Mouse (Mus musculus) embryonic facial prominence, embryonic 13.5 days (tissue): ENCODE data around the gene Focad. TPM values are rescaled to one million over a fixed set of nuclear protein-coding genes. Genes with fewer than 3 reads are reported as not detected.
A peak's percentile ranks its signal among the peaks of the same experiment; 100 is the strongest.

Experiments
- ATAC-seq: fragments of 200-750 bp; cut with Nextera tagmentation; 2 replicates; pipeline ENCODE4 v1.8.0; 2017; ENCODE audit warnings: low read depth; ENCODE audit not compliant: insufficient number of reproducible peaks, insufficient read depth, low FRiP score, low TSS enrichment
- H3K27ac ChIP-seq: fragments of 300-500 bp; sonication (generic); 2 replicates; pipeline ENCODE4 v1.5.1; 2015; ENCODE audit warnings: moderate library complexity, mild to moderate bottlenecking, inconsistent platforms
- H3K27me3 ChIP-seq: fragments of 300-500 bp; sonication (generic); 2 replicates; pipeline ENCODE4 v1.6.1; 2015; ENCODE audit warnings: mild to moderate bottlenecking, inconsistent platforms
- H3K36me3 ChIP-seq: fragments of 300-500 bp; sonication (generic); 2 replicates; pipeline ENCODE4 v1.6.1; 2015; ENCODE audit warnings: mild to moderate bottlenecking, inconsistent platforms
- H3K4me1 ChIP-seq: fragments of 300-500 bp; sonication (generic); 2 replicates; pipeline ENCODE4 v1.6.1; 2015; ENCODE audit warnings: inconsistent platforms
- H3K4me2 ChIP-seq: fragments of 300-500 bp; sonication (generic); 2 replicates; pipeline ENCODE4 v1.6.1; 2015; ENCODE audit warnings: moderate library complexity, mild to moderate bottlenecking, inconsistent platforms
- H3K4me3 ChIP-seq: fragments of 300-500 bp; sonication (generic); 2 replicates; pipeline ENCODE4 v1.5.1; 2015; ENCODE audit warnings: mild to moderate bottlenecking, inconsistent platforms
- H3K9ac ChIP-seq: fragments of 300-500 bp; sonication (generic); 2 replicates; pipeline ENCODE4 v1.6.1; 2015; ENCODE audit warnings: mild to moderate bottlenecking, inconsistent platforms
- H3K9me3 ChIP-seq: fragments of 300-500 bp; sonication (generic); 2 replicates; pipeline ENCODE4 v1.6.1; 2016; ENCODE audit warnings: inconsistent platforms
- WGBS: fragments of 180-500 bp; shearing (Covaris S2); methylation state at CpG from one replicate; pipeline ENCODE4 v1.1.7; 2015; ENCODE audit warnings: mixed read lengths; 5-methylcytosine and 5-hydroxymethylcytosine counted together
- polyA plus RNA-seq: library from polyadenylated mRNA; unstranded; fragments of >200 nt; fragmentation: Nextera tagmentation; extraction: Ambion mirVana; gene quantifications from 2 replicates; pipeline ENCODE4 v1.2.1, GENCODE M21; 2015

Gene Focad
- polyA plus RNA-seq, 1 experiment from 2014 or later = 16.1 TPM

DNA sequence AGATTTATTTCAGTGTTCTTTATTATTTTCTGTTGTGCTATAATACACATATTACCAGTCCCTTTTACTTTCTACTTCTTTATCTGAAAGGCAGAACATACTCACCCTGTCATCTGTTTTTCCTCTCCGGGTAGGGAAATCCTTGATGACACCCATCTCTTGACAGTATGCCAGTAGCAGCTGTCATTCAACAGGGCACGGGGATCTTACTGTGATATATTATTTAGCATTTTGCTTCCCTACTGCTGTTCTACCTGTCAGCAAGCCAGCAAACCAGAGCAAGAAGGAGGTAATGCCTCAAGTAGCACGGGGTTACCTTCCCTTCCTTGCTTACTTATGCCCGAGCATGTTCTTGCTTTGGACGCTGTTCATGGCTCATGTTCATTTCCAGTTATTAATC is 99.8 kb downstream of the Focad start:
- no peak for ATAC-seq
- no peaks in the 10 kb centered on the region for H3K36me3 ChIP-seq
- 82% methylated on average over 5 of the region's 5 CpGs for WGBS

DNA sequence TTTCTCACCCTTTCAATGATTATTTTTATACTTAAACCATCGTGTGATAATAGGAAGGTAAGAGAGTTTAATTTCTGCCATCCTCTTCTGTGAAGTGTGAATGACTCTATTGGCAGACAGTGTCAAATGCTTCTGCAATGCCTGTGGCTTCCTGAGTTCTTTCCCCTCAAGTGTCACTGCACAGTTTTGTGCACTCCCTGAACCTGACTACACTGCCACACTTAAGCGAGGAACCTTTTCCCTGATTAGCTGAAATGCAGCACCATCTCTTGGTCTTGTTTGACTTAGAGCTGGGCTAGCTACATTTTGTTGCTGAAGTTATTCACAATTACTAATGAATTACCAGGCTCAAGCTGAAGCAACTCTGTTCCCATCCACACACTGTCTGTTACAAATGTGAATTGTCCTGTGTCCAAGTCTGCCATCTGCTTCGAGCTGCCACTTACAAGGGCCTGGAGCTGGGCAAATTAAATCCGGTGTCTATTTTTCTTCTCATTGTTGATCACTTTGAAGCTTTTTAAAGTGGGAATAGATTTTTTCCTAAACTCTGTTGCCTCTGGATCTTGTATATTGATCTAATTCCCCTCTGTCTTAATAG is 101.6 kb downstream of the Focad start:
- ATAC-seq = no peak
- no peaks in the 10 kb centered on the region for H3K36me3 ChIP-seq
- no peaks in the 10 kb centered on the region for H3K4me1 ChIP-seq
- no peaks in the 10 kb centered on the region for H3K27me3 ChIP-seq
- H3K9ac ChIP-seq = no peak overlapping the region
- H3K9me3 ChIP-seq = no peaks in the 10 kb centered on the region
- H3K27ac ChIP-seq = no peak overlapping the region
- 76% methylated on average over 4 of the region's 4 CpGs for WGBS
- H3K4me2 ChIP-seq = no peak overlapping the region
- no peak overlapping the region for H3K4me3 ChIP-seq

More for the DNA sequence above, 99.8 kb downstream of the Focad start:
- H3K9me3 ChIP-seq = no peaks in the 10 kb centered on the region
- H3K4me2 ChIP-seq = no peak overlapping the region
- no peak overlapping the region for H3K4me3 ChIP-seq
- no peaks in the 10 kb centered on the region for H3K4me1 ChIP-seq
- no peak overlapping the region for H3K9ac ChIP-seq
- H3K27me3 ChIP-seq = no peaks in the 10 kb centered on the region
- H3K27ac ChIP-seq = no peak overlapping the region

DNA sequence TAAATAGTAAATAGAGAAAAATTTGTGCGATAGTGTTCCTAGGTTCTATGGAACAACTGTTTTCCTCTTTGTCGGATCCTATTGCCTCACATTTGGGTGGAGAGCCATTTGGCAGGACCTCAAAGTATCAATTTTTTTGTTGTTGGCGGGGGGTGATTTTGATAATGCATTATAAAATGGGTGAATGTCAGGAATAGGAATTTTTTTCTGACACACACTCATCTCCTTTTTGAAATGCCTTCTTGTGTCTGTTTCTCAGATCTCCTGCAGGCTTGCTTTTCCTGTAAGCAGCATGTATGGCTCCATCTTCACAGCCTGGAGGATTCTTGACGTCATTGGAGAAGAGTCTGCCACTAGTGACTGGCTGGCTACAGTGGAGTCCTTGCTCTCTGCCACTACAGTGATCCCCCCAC is 102.1 kb downstream of the Focad start:
- Histone ChIP-seq H3K27ac (no peak overlapping the region), H3K9ac (no peak overlapping the region), H3K4me1 (no peaks in the 10 kb centered on the region), H3K4me2 (no peak overlapping the region), H3K27me3 (no peaks in the 10 kb centered on the region), H3K4me3 (no peak overlapping the region), H3K36me3 (no peaks in the 10 kb centered on the region), H3K9me3 (no peaks in the 10 kb centered on the region)
- 85% methylated on average over 4 of the region's 4 CpGs for WGBS
- no peak for ATAC-seq

DNA sequence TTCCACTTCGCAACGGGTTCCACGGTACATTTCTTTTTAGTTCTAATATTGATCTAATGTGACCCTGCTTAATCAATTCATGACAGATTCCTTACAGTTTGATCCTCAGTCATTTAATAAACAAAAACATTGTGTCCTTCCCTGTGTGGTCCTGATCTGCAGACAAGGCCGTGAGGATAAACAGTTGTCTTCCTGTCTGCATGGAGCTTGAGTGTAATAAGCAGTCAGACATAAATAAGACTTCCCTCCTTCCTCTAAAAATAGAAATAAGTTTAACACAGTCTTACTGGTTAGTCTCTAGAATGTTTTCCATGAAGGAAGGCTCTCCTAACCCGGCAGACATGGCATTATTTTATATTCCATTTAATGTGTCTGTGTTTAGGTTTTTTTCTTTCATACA is 102.8 kb downstream of the Focad start:
- H3K4me1 ChIP-seq = no peaks in the 10 kb centered on the region
- no peaks in the 10 kb centered on the region for H3K9me3 ChIP-seq
- no peak overlapping the region for H3K4me2 ChIP-seq
- H3K27me3 ChIP-seq = no peaks in the 10 kb centered on the region
- WGBS = 72% methylated on average over 5 of the region's 5 CpGs
- H3K9ac ChIP-seq = no peak overlapping the region
- H3K27ac ChIP-seq = no peak overlapping the region
- ATAC-seq = no peak
- no peak overlapping the region for H3K4me3 ChIP-seq
- no peaks in the 10 kb centered on the region for H3K36me3 ChIP-seq

DNA sequence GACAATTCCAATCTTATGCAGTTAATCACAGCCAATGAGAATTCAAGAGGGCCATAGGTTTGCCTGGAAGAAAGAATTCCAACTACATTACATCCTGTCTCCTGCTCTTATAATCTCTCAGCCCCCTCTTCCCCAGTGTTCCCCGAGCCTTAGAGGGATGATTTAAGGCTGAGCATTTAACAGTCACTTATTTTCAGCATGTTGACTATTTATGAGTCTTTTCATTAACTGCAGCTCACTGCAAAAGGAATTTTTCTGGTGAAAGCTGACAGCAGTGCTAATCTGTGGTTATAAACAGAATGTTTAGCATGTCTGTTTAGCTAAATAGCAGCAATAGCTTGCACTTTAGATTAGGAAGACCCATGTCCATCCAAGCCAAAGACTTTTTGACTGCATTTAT is 104.8 kb downstream of the Focad start:
- H3K4me1 ChIP-seq = no peaks in the 10 kb centered on the region
- no peaks in the 10 kb centered on the region for H3K9me3 ChIP-seq
- H3K27me3 ChIP-seq = no peaks in the 10 kb centered on the region
- no peak overlapping the region for H3K27ac ChIP-seq
- no peak overlapping the region for H3K4me3 ChIP-seq
- ATAC-seq = no peak
- no peak overlapping the region for H3K9ac ChIP-seq
- no peaks in the 10 kb centered on the region for H3K36me3 ChIP-seq
- 78% methylated on average over 1 of the region's 1 CpGs for WGBS
- H3K4me2 ChIP-seq = no peak overlapping the region

DNA sequence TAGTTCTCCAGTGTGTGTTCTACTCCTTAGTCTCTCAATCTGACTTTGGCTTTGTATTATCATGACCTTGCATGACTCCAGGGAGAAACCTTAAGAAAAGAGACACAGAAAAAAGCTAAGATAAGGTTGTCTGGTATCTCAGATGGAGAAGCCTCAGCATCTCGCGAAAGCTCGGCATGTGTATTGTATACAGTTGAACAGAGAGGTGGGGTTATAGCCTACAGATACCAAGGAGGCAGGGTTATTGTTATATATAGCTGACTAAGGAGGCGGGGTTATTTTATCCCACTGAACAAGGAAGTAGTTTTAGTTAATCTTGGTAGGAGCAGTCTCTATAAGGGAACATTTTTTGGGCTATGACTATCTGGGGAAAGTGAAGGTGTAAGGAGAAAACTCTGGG is 106.6 kb downstream of the Focad start:
- no peak overlapping the region for H3K4me2 ChIP-seq
- ATAC-seq = no peak
- no peaks in the 10 kb centered on the region for H3K36me3 ChIP-seq
- no peaks in the 10 kb centered on the region for H3K27me3 ChIP-seq
- 96% methylated on average over 4 of the region's 4 CpGs for WGBS
- no peak overlapping the region for H3K4me3 ChIP-seq
- H3K4me1 ChIP-seq = no peaks in the 10 kb centered on the region
- H3K27ac ChIP-seq = no peak overlapping the region
- no peak overlapping the region for H3K9ac ChIP-seq
- H3K9me3 ChIP-seq = no peaks in the 10 kb centered on the region

DNA sequence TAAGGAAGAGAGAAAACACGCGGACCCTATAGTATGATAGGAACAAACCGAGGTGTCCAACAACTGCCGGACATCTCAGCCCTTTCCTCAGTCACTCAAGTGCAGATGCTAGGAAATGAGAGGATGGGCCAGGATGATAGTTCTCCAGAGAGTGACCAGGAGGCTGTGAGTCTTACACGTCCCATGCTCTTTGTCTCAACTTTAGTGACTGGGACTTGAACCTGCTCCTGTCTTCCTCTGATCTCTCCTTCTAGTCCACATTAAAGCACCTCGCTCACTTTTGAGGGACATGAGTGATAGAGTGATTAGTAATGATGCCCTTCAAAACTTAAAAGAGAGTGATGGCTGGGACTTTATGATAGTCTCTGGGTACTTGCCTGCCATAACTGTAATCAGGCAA is 114.2 kb downstream of the Focad start:
- Histone ChIP-seq H3K4me1 (no peaks in the 10 kb centered on the region), H3K27me3 (no peaks in the 10 kb centered on the region), H3K9me3 (no peaks in the 10 kb centered on the region), H3K9ac (no peak overlapping the region), H3K27ac (no peak overlapping the region), H3K36me3 (no peaks in the 10 kb centered on the region), H3K4me2 (no peak overlapping the region), H3K4me3 (no peak overlapping the region)
- WGBS = 92% methylated on average over 6 of the region's 6 CpGs
- ATAC-seq = no peak

DNA sequence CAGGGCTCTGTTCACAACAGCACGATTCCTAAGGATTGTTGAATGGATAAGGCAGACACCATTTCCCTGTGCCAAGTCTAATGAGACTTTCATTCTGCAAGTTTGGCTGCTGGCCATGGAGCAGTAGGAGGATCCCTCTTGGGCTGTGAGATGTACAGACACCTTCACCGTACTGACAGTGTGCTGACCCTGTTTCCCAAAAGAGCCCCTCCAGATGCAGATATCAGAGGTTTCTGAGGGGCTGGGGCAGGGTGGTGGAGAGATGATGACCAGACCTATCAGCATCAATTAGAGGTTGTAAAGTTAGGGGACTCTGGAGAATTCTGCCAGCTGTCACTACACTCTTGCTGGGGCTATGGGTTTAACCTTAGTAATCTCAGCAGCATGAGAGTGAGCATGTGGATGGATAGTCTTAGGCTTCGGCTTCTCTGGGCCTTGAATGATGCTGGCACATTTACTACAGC is 115.0 kb downstream of the Focad start:
- WGBS = 68% methylated on average over 3 of the region's 3 CpGs
- peak; percentile 15; the same call in 1 of the 2 replicates for ATAC-seq
- H3K9me3 ChIP-seq = no peaks in the 10 kb centered on the region

DNA sequence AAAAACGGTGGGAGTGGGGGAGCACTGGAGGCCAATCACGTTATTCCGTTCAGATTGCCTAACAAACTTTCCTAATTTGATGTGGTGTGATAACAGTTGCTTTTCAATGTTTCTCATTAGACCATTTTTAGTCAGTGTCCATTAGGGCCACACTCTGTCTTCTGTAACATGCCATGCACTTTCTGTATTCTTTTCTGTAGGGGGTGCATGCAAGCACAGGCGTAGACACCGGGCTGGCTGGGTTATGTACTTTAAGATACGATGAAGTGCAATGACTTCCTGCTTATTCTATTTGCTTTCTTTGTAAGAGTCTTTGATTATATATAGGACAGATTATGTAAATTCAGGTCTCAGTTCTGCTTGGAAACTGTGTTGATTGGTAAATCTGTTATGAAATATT is 116.2 kb downstream of the Focad start:
- ATAC-seq = no peak
- Histone ChIP-seq H3K27ac (no peak overlapping the region), H3K36me3 (no peaks in the 10 kb centered on the region), H3K4me1 (no peaks in the 10 kb centered on the region), H3K4me2 (no peak overlapping the region), H3K9ac (no peak overlapping the region), H3K27me3 (no peaks in the 10 kb centered on the region), H3K4me3 (no peak overlapping the region), H3K9me3 (no peaks in the 10 kb centered on the region)
- WGBS = 86% methylated on average over 6 of the region's 6 CpGs

More for the DNA sequence above, 115.0 kb downstream of the Focad start:
- H3K27me3 ChIP-seq = no peaks in the 10 kb centered on the region
- H3K4me1 ChIP-seq = no peaks in the 10 kb centered on the region
- H3K36me3 ChIP-seq = no peaks in the 10 kb centered on the region
- no peak overlapping the region for H3K9ac ChIP-seq
- H3K27ac ChIP-seq = no peak overlapping the region
- no peak overlapping the region for H3K4me3 ChIP-seq
- H3K4me2 ChIP-seq = no peak overlapping the region

DNA sequence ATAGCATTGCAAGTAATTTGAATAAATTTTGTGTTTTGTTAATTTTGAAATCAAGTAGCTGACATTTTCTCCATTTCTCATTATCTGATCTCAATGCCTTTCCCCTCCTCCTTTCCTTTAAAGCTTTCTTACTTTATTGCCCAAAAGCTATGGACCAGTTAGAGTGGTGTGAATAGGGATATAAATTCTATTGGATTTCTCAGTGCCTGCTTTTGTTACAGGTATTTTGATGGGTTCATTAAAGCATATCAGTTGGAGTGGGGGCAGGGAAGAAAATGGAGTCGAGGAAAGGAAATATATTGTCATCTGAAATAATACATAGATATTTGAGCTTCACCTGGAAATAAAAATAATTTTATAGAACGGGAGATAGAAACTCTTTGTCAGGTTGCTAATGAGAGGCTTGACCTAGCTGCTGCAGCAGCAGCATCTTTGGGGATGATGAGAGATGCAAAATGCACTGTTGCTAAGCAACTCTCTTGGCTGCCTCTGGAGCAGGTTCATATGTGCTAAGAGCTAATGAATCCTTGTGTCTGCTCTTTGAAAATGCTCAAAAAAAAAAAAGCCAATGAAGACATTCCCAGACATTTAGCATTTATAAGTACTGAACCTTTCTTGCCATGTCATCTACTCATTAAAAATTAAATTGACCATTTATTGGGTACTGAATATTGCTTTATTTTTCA is 116.9 kb downstream of the Focad start:
- H3K9me3 ChIP-seq = no peaks in the 10 kb centered on the region
- WGBS = 91% methylated on average over 2 of the region's 2 CpGs

DNA sequence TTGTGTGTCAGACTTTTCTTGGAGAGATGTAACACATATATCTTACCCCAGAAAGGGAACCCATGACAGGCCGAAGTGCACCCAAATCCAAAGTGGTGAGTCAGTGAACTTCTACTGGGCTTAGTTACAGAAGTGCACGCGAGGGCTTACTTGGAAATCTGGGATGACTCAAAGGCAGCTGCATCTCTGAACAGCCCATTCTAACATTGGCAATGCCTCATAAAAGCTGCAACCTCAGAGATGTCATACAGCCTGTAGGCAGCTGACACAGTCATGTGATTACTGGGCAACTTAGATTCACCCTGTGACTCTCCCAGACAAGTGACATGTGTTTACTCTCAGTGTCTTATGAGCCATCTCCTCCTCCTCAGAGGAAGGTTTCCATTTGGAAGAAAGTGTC is 119.5 kb downstream of the Focad start:
- 95% methylated on average over 3 of the region's 3 CpGs for WGBS

More for the DNA sequence above, 116.9 kb downstream of the Focad start:
- ATAC-seq = no peak
- Histone ChIP-seq H3K27me3 (no peaks in the 10 kb centered on the region), H3K9ac (no peak overlapping the region), H3K4me2 (no peak overlapping the region), H3K4me3 (no peak overlapping the region), H3K27ac (no peak overlapping the region), H3K4me1 (no peaks in the 10 kb centered on the region), H3K36me3 (no peaks in the 10 kb centered on the region)

DNA sequence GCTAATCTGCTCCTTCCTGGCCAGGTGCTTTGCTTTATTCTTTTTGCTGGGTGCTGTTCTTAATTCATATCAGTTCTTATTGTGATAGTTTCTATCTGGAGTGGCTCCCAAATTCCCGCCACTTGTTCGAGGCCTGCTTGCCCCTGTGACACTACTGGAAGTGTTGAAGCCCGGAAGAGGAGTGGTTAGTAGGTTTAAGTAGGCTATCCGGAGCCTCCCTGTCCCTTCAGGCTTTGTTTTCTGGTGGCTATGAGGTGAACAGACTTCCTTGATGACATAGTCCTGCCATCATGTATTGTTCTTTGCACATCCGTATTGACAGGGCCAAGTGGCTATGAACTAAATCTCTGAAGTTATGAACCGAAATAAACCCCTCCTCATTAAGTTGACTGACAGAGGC is 123.9 kb downstream of the Focad start:
- WGBS = 76% methylated on average over 6 of the region's 6 CpGs
- Histone ChIP-seq H3K4me3 (no peak overlapping the region), H3K4me1 (no peaks in the 10 kb centered on the region), H3K27me3 (no peaks in the 10 kb centered on the region), H3K36me3 (no peaks in the 10 kb centered on the region), H3K9ac (no peak overlapping the region), H3K27ac (no peak overlapping the region), H3K4me2 (no peak overlapping the region), H3K9me3 (no peaks in the 10 kb centered on the region)
- ATAC-seq = no peak

More for the DNA sequence above, 119.5 kb downstream of the Focad start:
- H3K9me3 ChIP-seq = no peaks in the 10 kb centered on the region
- no peaks in the 10 kb centered on the region for H3K36me3 ChIP-seq
- H3K27me3 ChIP-seq = no peaks in the 10 kb centered on the region
- no peak for ATAC-seq
- no peaks in the 10 kb centered on the region for H3K4me1 ChIP-seq
- H3K4me3 ChIP-seq = no peak overlapping the region
- no peak overlapping the region for H3K9ac ChIP-seq
- H3K27ac ChIP-seq = no peak overlapping the region
- no peak overlapping the region for H3K4me2 ChIP-seq
